Mouse (Mus musculus) urinary bladder, postnatal 10 days (tissue): Measurements from ENCODE around the gene Thumpd1.

Experiments used
- DNase-seq: peaks from one replicate; pipeline ENCODE4 v3.0.0; 2022; ENCODE audit warnings: low spot score

Thumpd1 gene

GRCm38 (mm10) chr7:119670395-119670794 is 50.2 kb downstream of the Thumpd1 start:
- DNase-seq, result no peak

GRCm38 (mm10) chr7:119667893-119668292 is 52.7 kb downstream of the Thumpd1 start:
- DNase-seq, result no peak
